Mouse (Mus musculus) testis, postnatal 14 days (tissue): ENCODE measurements around the gene Nhsl1.

ENCODE experiments used
- DNase-seq: peaks from one replicate; pipeline ENCODE4 v3.0.0; 2021; ENCODE audit warnings: low spot score

Nhsl1 gene

DNA sequence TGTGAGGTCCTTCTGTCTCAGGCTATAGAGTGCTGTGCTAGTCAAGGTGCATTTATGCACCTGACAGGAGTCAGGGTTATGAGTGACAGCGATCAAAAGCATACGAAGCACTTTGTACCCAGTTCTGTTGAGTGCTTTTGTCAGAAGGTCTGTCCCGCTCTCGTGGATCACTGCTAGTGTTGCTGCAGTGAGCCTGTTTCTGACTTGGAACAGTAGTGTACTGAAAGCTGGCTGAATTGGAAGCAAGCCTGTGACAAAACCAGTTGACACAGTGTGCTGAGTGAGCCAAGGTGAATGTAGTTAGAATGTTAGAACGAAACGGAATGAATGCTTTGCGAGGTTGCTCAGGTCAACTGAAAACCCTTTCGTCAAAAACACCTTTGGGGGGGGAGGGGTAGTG lies 82.2 kb downstream of the Nhsl1 start:
- no peak for DNase-seq

DNA sequence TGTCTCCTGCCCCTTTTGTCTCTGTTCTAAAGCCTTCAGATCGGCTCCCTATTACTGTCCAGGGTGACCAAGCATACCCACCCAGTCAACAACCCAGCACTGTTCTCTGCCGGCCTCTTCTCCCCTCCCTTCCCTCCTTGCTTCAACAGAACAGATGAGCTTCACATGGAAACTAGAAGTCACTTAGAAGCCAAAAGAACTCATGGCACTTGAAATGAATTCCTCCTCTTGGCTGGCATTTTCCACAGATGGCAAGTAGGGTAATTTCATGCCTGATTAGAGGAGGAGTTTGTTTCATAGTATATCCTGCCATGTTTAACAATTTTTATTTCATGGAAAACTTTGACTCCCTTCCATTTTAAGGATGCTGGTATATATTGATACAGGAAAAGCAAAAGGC lies 85.2 kb downstream of the Nhsl1 start:
- no peak for DNase-seq

DNA sequence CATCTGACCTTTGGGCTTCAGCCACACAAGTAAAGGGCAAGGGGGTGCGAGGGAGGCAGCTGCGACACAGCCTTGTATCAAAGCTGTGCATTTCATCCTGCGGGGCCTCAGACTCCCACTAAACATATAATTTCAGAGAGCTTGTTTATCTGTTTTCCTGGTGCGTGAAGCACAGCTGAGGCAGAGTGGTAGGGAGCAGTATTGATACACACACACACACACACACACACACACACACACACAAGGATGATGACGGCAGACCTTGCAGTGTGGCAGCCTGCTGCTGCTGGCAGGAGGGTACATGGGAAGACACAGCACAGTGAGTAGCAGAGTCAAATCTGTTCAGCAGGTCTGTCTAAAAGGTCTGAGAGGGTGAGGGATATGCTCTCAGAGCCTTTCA lies 85.9 kb downstream of the Nhsl1 start:
- DNase-seq, result no peak

DNA sequence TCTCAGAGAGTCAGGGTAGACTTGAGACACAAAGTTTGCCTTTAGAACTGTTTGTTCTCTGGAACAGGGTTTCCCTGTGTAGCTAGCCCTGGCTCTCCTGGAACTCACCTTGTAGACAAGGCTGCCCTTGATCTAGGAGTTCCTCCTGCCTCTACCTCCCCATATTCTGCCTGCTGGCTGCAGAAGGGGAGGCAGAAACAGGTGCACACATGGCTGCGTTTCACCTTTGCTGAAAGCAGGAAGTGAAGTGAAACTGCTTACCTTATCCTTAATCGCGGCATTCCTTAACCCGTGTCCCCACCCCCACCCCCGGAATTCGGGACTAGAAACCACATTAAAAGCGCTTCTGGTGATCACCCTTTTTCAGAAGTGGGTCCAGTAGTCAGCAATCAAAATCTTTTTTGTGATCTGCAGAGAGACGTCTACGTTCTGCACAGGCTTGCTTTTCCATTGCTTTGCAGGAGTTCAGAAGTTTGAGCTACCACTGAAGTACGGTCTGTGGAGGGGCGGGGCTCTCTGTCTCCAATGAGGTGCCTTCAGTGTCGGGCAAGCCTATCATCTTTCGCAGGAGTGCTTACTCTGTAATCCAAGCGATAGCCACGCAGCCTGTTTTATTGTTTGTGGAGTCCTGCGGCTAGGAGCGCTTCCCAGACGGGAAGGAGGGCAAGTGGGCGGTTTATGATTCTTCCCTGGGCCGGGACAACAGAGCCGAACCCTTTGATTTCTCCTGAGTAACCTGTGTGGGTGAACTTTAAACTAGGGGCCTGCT lies 88.5 kb downstream of the Nhsl1 start:
- DNase-seq, result peak; percentile 75

DNA sequence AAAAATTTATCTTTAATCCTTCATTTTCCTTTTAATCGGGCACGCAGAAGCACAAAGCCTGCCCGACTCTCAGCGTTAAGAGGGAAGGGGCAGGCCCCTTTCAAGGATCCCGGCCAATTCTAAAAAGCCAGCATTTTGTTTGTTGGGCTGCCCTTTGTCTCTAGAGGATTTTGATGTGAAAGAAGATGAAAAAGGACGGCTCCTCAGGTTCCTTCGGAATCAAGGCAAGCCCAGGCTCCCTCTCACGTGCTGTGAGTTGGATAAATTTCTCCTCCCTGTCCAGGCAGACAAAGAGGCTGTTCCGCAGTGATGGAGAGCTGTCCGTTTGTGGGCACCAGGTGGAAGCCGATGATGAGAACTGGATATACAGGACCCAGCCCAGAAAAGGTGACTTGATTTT lies 89.3 kb downstream of the Nhsl1 start:
- no peak for DNase-seq

DNA sequence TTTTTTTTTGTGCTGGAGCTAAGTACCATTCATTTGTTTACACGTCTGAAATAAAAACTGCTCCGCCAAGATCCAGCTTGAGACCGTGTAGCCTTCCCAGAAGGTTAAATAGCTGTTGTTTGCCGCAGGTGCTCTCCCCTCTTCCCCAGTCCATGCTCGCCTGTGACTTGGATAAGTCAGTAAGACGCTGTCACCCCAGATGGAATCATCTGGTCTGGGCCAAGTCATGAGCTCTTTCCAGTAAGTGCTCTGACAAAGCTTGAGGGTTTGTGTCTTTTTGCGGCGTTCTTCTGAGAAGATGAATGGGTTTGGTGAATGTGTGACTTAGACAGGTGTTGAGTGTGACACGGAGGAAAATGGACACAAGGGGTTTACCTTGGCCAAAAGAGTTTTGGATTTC lies 89.8 kb downstream of the Nhsl1 start:
- no peak for DNase-seq

DNA sequence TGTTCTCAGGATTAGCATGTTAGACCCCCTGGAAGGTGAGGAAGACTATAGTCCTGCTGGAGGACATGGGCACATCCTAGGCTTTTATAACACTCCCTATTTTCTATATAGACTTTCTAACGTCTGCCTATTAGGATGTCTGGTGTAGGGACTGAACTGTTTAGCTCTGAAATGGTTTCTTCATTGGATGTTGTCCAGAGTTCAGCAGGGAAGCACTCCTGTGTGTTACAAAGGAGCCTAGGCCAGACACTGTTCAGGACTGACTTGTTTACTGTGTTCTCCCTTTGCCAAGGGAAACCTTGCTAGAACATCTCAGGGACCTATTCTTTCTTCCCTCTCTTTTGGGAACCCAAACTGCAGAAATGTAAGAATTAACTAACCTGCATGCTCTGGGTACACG lies 90.3 kb downstream of the Nhsl1 start:
- DNase-seq, result no peak

DNA sequence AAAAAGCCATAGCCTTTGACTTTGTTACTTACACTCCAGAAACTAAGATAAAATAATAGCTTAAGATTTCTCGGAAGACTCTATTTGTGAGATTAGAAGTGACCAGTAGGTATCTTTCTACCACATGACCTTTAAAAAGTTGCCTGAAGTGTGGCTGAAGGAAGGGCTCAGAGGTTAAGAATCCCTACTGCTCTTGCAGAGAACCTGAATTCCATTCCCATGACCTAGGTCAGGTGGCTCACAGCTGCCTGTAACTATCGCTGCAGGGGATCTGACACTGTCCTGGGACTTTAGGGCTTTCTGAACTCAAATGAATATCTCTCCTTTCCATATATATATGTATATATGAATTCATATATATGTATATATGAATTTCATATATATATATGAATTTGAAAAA lies 92.5 kb downstream of the Nhsl1 start:
- DNase-seq, result no peak

DNA sequence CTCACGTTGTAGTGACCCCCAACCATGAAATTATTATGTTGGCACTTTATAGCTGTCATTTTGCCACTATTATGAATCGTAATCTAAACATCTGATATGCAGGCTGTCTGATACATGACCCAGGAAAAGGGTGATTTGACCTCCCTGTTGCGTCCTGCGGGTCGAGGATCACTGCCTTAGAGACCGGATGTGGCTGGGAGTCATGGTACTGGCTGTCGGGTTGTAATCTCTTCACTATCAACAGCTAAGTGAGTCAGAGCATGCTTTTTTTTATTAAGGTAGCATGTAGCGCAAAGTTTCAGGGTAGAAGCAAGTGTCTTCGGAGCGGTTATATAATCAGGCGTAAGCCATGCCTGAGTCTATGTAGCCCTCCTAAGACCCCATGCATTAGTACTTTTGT lies 97.2 kb downstream of the Nhsl1 start:
- no peak for DNase-seq

DNA sequence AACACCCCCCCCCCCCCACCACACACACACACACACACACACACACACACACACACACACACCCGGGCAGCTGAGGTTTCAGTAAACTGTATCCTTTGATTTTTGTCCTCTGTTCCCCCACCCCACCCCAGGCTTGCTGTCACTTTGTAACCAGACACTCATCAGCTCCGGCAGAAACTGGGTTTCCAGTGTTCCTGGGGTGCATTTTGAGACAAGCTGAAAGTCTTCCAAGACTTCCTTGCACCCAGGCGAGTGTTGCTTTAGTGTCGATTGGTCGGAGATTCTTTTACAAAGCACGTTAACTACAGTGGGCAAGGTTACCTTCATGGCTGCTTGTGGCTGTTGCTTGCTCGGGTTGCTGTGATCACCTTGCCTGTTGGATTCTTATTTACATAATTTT lies 99.4 kb downstream of the Nhsl1 start:
- DNase-seq, result no peak

DNA sequence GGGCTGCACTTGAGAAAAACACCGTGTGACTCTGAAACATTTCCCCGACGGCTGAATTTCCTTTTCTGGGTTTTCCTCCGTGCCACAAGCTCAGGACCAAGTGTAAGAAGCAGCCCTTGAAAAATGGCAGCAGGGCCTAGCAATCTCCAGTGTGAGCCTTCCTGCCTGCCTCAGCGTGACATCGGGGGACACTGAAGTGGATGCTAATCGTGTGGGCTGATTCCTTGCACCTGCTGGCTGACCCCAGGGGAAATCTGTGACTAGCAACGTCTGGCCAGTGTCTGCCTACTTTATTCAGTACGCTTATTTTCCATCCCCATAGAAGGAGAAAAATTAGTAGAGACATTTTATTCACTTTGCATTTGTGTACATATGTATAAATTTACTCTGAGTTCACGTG lies 100.7 kb downstream of the Nhsl1 start:
- no peak for DNase-seq

DNA sequence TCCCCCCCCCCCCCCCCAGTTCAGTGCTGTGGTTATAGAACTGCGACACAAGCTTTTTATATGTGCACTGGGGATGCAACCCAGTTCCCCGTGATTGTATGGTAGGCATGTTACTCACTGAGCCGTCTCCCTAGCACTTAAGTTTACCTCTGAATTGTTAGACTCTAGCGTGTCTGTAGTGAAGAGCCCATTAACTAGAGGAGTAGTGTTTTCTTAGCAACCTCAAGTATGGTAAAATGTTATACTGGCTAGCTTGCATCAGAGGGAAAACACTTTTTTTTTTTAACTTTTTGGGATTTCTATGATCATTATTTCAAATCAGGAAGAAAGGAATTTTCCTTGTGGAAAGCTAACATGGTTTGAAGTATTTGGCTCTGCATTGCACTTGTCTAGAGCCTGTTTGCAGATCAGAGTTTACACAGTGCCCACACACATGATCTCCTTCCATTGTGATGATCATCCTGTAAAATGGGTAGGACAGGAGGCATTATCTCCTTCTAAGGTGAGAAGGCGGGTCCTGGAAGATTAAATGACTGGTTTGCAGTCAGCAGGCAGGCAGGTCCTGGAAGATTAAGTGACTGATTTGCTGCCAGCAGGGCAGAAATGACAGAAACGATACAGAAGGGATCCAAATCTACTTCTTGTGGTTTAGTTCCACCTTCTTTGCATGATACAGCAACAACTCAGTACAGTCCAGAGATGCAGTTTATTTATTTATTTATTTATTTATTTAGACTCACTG lies 101.6 kb downstream of the Nhsl1 start:
- no peak for DNase-seq

DNA sequence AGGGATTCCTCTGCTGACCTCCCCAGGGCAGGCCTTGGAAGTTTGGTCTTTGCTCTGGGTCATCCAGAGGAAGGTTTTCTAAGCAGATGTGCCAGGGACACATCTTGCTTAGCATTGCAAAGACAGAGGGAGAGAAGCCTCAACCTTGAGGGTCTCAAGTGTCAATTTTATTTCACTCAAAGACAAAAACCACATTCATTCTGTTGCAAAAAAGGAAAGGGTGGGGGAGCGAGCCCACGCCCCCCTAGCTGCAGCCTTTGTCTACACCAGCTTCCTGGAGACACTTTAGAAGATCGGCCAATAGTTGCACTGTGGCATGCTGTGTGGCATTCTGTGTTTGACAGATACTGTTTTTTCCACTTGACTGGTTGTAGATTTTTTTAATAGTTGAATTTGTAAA lies 104.2 kb downstream of the Nhsl1 start:
- no peak for DNase-seq

DNA sequence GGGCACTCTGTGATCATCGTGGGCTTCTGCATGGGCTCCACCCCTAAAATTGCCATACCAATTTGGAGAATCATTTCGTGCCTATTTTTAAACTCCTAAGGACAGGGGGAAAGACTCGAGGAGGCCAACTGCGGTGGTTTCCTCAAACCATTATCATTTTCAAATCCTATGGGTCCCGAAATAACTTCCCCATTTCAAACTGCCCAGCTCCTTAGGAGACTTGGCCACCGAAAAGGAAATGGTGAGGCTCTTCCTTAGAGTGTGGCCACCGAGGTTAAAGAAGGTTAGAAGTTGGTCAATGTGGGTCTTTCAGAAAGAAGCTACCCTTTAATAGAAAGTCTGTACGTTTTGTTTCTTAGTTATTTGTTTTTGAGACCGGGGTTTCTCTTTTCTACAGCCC lies 104.8 kb downstream of the Nhsl1 start:
- DNase-seq, result no peak

DNA sequence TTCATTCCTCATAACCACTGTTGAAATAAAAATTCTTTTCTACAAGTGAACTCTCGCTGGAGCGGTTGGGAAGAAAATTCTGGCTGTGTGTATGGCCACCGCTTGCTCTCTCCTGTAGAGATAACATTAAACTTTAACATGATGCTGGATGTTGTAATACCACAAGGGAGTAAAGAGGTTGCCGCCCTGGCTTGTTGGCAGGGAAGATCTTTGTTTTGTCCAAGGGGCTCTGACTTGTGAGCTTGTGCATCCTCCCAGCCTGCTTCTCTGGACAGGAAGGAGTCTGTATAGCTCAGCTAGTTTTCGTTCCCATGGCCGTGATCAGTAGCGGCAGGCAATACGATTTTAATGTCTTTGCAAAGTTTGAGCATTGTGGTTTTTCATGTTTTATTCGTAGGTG lies 109.1 kb downstream of the Nhsl1 start:
- DNase-seq, result no peak

DNA sequence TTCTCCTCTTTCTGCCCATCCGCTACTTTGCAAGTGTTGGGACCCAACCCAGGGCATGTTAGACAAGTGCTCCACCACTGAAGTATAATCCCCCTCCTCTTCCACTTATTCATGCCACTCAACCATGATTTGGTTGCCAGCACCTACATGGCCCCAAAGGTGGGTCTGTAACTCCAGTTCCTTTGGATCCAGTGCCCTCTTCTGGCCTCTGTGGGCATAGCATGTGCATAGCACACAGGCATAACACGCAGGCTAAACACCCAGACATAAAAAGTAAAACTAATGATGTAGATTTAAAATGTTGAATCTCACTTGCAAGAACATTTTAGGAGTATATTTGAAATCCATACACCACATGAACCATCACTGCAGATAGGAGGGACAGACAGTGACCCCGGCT lies 110.7 kb downstream of the Nhsl1 start:
- DNase-seq, result no peak

DNA sequence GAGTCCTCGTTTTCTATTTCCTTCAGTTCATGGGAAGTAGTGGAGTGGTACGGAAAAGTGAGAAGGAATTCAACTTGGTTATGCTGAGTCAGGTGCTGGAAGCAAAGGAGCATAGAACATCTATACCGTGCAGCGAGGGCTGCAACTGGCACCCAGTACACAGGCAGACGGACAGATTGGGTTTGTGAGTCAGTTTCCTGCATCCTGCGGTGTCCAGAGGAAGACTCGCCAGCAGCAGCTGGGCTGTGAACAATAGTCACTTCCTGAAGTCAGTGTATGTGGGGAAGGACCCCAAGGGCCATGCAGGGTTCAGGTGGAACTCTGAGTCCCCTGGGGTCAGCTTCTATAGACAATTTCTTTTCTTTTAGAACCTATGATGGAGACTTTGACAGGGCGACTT lies 111.4 kb downstream of the Nhsl1 start:
- no peak for DNase-seq

DNA sequence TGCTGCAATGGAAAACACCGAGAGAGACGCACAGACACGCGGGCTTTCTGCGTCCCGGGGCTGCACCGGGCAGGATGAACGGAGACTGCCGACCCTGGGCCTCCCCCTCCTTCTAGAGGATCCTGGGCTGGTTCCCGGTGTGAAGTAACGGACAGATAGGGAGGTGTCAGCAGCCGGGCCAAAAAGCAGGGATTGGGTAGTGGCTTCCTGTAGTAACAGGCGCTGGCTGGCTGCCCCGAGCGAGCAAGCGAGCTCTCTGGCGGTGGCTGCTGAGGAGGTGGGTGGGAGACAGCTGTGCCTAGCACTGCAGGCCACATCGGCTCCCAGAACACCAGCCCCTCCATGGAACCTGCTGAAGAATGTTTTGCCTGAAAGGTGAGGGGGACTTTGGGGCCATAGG lies 112.2 kb downstream of the Nhsl1 start:
- DNase-seq, result peak; percentile 64

DNA sequence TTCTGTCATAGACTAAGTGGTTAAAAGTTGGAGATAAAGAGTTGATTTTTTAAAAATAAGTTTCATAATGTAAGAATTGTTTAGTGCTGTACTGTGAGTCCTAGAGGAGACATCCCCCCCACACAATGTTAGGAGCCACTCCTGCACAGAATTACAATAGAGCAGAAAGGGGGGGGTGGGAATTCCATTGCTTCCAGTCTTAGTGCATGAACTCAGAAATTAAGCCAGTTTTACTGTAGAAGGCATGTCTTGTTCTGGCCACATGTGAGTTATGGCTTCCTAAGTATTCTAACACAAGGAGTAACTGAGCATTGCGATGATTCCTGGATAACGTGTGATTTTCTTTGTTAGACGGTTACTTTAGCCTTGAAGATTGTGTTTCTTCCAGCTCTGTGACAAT lies 112.8 kb downstream of the Nhsl1 start:
- no peak for DNase-seq

DNA sequence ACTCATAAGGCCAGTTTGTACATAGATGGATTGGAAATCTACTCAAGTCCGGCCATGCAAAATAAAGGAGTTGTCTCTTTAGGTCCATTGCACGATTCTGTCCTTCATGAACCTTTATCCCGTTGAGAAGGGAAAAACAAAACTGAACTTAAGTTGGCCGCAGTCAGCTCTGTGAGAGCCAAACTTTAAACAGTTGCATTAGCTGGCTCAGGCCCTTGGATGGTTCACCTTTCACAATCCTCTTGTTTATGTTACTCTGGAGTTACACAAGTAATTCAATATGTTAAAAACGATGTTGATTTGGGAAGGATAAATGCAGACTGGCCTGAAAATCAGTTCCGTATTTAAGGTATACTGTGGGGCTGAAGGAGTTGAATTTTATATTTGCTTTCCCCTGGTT lies 116.7 kb downstream of the Nhsl1 start:
- DNase-seq, result no peak

DNA sequence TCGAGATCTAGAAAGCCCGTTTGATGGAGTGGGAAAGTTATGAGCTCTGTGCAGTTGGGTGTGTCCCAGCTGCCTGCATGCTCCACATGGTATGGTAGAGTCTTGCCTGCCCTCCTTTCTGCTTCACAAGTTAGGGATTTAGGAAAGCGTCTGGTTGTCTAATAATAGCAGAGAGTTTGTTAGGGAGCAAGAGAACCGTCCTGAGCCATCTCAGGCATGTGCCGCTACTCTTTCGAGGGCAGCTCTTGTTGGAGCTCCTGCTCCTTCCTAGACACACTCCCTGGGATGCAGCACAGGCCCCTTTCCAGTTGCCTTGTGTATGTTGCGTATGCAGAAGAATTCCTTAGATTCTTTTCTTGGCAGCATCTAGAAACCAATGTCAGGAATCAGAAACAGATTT lies 117.2 kb downstream of the Nhsl1 start:
- no peak for DNase-seq

DNA sequence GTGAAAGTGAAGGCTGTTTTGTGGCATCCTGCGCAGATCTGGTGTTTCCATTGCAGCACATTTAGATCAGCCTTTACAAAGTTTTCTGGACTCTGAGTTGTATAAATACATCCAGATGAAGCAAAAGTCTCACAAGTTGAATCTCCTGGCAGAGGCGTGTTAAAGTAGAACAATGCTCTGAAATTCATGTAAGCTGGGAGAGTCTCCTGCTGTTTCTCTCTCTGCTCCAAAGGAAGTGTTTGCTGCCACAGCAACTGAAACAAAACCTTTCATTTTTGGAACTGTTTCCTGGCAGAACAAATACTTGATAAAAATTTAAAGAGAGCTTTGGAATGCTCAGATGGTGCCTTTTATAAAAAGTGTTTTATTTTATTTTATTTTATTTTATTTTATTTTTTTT lies 118.8 kb downstream of the Nhsl1 start:
- DNase-seq, result no peak

DNA sequence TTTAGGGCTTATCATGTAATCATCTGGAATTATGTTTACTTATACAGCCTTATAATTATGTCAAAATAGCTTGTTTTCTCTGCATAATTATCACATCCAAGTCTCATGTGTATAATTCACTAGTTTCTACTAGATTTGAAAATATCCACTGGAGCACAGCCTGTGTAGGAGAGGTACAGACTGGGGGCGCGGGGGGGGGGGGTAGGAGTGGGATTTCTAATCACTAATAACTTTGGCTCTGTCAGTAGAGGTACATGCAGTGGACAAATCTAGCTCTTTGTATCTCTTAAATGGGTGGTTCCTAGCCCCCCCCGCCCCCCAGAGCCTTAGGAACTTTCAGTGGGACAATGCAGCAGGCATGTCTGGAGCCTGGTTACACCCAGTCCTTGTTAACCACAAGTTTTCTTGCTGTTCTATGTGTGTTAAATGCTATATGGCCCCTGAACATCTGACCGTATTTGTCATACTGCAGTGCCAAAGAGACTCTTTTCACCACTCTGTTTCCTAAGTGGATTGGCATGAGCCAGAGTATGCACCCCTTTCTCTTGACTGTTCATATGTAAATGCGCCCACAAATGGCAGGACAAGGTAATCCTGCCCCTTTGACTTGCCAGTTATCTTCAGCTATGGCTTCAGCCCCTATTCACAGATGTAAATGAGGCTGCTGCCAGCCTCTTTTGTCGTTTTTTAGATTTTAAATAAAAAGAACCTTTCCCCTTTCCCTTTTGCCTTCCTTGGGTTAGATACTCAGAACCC lies 127.0 kb downstream of the Nhsl1 start:
- no peak for DNase-seq
